Mouse (Mus musculus): ENCODE results near the gene Gm13290.
"Not testable (repeated sequence)": the region's sequence is repeated elsewhere in the genome, so short reads cannot be mapped to it uniquely, and the experiment has no call there.

Gm13290 gene

GRCm38 (mm10) chr4:88773534-88773933 is at the start of gene Gm13290:
Gm13290 (plus strand) TSS chr4:88773834.
- not testable (repeated sequence) for DNase-seq

DNA sequence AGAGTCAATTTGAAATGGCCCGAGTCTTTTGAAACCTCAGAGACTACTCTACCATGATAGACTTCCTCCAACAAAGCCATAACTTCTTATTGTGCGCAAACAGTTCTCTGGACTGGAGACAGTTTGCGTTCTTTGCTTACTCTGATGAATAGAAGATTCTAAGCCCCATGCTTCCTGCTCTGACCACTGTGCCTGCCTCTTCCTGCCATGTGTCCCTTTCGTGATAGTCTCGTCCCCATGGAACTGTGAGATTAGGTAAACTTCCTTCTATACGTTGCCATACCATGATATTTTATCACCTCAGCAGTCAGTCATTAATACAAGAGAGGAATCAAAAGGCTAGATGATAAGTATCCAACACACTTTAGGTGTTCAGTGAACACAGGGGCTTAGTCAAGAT is 46.9 kb upstream of the Gm13290 start:
- no peak for DNase-seq

GRCm38 (mm10) chr4:88727324-88727723 is 46.3 kb upstream of the Gm13290 start:
- peak in 1 of 2 experiments; percentile 22 for DNase-seq

DNA sequence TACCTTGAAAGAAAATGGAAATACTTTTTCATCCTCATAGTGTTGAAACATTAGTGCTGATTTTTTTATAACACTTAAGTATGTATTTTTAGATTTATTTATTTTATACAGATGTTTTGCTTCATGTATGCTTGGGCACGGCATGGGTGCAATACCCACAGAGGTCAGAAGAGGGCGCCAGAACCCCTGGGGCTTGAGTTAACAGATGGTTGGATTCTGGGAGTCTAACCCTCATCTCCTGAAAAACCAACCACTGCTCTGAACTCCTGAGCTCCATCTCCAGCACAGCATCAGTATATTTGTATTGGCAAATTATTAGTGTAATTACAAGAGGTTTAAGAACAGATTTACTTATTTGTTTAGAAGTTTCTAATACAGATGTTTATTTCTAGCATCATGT is 35.2 kb upstream of the Gm13290 start:
- DNase-seq, result peak; percentile 64 to 77

DNA sequence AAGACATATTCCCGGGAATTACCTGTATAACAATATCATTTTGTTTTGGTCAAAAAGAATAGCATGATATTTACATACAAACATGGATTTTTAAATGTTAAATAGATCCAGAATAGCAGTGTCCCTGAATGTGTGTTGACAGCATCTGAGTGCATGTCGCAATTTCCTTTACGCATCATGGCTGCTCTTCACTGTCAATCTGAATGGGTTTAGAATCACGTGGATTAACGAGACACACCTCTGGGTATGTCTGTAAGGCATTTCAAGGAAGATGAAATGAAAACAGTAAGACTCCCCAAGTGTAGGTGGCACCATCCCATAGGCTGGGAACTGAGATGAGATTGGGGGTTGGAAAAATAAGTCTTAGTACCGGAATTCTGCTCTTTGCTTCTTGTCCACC is 34.6 kb upstream of the Gm13290 start:
- DNase-seq, result no peak

DNA sequence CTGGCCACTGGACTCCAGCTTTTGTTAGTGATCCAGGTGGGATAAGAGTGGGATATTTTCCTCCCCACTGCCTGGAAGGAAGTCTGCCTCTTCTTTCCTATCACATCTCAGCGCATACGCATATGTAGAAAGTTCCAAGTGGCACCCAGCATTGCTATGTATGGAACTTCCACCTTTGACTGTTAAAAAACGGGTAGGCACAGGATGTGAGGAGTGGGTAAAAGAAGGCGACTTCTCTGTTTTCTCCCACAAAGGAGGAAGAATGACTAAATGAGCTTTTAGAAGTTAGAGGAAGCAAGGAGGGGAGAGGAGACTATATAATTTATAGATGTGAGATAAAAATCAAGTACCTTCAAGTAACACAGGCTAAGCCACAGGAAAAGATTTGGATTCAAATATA is 32.2 kb upstream of the Gm13290 start:
- DNase-seq, result no peak

- no peak for DNase-seq
Observed at GRCm38 (mm10) chr4:88742771-88743371, 30.8 kb upstream of the Gm13290 start.

DNA sequence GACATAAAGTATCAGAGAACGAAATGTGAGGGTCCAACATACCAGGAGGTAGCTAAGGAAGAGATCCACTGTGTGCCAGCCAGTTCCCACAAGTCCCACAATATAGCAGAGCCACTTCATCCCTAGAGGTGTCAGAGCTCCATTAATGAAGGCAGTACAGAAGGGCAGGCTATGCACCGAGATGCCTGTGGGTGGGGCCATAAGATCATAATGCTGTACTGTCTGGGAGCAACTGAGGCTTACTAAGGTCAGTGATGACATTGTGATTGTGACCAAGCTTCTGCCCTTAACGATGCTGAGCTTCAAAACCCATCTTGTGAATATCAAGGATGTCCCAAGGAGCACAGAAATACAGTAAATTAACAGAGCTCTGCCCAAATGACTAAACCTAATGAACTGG is 29.4 kb upstream of the Gm13290 start:
- no peak for DNase-seq

GRCm38 (mm10) chr4:88749926-88750325 is 23.7 kb upstream of the Gm13290 start:
- no peak for DNase-seq

GRCm38 (mm10) chr4:88754818-88755340 is 18.8 kb upstream of the Gm13290 start, which contains the start of gene Gm13271:
Gm13271 (plus strand) TSS chr4:88754868.
- DNase-seq, result peak; percentile 72 to 74

DNA sequence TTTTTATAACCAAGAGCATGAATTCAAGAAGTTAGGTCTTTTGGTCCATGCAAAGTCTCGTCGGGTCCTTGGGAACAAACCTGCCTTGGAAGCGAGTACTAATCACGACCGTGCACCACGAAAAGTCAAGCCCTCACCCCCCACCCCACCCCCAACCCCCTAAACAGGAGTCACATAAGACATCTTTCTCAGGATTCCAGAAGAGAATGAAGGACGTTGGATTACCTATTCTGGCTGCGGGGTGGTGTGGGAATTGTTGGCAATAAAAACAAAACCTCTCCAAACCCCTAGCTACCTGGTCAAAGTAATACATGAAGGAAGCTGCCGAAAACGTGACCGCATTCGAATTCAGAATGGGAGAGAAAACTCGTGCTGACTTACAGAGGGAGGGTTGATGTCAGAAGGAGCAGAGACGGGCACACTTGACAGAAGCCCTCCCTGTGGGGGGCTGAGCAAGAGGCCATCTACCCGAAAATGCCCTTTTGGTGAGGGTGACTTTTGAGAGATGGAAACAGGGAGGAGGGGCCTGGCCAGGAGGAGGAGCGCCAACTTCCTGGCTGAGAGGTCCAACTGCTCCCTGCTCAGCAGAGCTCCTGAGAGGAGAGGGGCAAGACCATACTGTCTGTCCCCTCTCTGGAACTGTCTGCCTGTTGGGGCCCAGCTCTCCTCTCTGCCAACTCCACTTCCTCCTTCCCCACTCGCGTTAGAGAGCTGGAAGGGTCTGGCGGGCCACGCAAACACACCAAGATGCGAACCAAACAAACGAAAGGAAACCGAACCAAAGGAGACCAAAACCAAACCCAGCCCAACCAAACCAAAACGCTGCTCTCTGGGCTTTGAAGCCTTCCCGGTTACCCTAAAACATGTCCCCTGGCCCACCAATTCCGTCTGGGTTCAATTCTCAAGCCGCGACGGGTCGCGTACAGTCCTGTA is 16.8 kb upstream of the Gm13290 start:
- DNase-seq, result peak in 1 of 2 experiments; percentile 18

GRCm38 (mm10) chr4:88757628-88758031 is 16.0 kb upstream of the Gm13290 start:
- peak; percentile 87 to 88 for DNase-seq

GRCm38 (mm10) chr4:88758751-88759150 is 14.9 kb upstream of the Gm13290 start:
- not testable (repeated sequence) for DNase-seq

- DNase-seq, result peak; percentile 30 to 41
Observed at GRCm38 (mm10) chr4:88759610-88760268, 13.9 kb upstream of the Gm13290 start, which contains the start of gene Gm13283. Gm13283 (plus strand) TSS chr4:88760119.

DNA sequence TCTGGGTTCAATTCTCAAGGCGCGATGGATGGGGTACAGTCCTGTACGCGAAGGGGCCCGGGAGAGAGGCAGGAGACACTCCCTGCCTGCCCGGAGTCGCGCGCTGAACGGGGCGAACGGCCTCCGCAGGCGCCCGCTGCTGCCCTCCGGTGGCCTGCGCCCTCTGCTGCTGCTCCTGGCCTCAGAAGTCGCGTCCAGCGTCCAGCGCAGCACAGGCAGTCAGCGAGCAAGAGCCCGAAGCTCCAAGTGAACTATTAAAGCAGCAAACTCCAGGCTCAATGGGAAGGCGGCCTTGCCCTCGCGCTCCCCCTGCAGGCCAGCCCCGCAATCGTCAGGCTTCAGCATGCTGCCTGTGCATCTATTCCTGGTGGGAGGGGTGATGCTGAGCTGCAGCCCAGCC is 13.2 kb upstream of the Gm13290 start:
- DNase-seq, result peak; percentile 54 to 59

DNA sequence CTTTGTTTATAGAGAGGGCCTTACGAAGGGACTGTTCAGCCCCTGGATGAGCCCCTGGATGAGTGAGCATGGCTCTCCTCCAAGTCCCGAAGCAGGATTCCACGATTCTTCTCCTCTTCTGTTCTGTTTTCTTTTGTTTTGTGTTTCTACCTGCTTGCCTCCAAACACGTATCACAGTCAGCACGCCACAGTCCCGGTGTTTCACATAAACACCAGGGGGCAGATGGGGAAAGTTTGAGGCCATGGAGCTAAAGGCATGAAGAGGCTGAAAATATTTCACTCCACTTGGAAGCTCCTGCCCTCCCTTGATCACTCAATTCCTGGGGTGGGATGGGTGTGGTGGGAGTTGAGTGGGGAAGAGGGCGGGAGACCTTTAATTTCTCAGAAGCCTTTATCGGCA is 11.9 kb upstream of the Gm13290 start:
- DNase-seq, result peak; percentile 70 to 72

- peak in 1 of 2 experiments; percentile 23 for DNase-seq
Observed at GRCm38 (mm10) chr4:88762341-88762740, 11.3 kb upstream of the Gm13290 start.

- peak; percentile 21 to 33 for DNase-seq
Observed at GRCm38 (mm10) chr4:88763384-88764018, 10.1 kb upstream of the Gm13290 start.

- DNase-seq, result not testable (repeated sequence)
Observed at GRCm38 (mm10) chr4:88776622-88777021, 3.0 kb downstream of the Gm13290 start, which contains the start of gene Gm13289. Gm13289 (plus strand) TSS chr4:88776922.

GRCm38 (mm10) chr4:88779550-88779949 is 5.9 kb downstream of the Gm13290 start, which contains the start of gene Gm13272:
Gm13272 (plus strand) TSS chr4:88779850.
- not testable (repeated sequence) for DNase-seq

- not testable (repeated sequence) for DNase-seq
Observed at GRCm38 (mm10) chr4:88780320-88780719, 6.7 kb downstream of the Gm13290 start.

GRCm38 (mm10) chr4:88781831-88782230 is 8.2 kb downstream of the Gm13290 start, which contains the start of gene Ifnz:
Ifnz (plus strand) TSS chr4:88782131.
- not testable (repeated sequence) for DNase-seq
